ENCODE assay signal across 18 mouse cellular contexts in genomic region chr11:61686141-61686540, GRCm38 (mm10). TPM values are rescaled to one million over a fixed set of nuclear protein-coding genes. Genes with fewer than 3 reads are reported as not detected.
DNase-seq lines count a peak whose midpoint lies in the region; ATAC-seq and TF ChIP-seq lines count a peak whose summit lies in the region.
"Had no signal": no experiment of that assay in that cellular context is flagged by ENCODE, and none has a peak within 500 bp of the region (broad histone marks: within the 10 kb centered on the region; RNA-seq: fewer than 3 reads in every experiment).

No protein-coding gene starts in this region.

- H3K27me3 ChIP-seq in lung, embryonic 14.5 days (ENCODE audit: insufficient read depth, low read length) = peaks cover 35% of the 10 kb centered on the region
- H3K27me3 ChIP-seq in intestine, embryonic 16.5 days (replicated peaks; ENCODE audit: control insufficient read depth, insufficient read depth, low read length) = peaks cover 7% of the 10 kb centered on the region; the same call in 1 of the 2 replicates
- H3K27me3 ChIP-seq in liver, embryonic 16.5 days (ENCODE audit: control insufficient read depth, insufficient read depth, low read depth, low read length) = peaks cover 6% of the 10 kb centered on the region
- H3K27me3 ChIP-seq in hindbrain, embryonic 16.5 days (replicated peaks; ENCODE audit: control insufficient read depth, insufficient read depth, low read length) = peaks cover 32% of the 10 kb centered on the region

- no peak overlapping the region; the same call in 1 of the 2 replicates for H3K4me3 ChIP-seq in lung, embryonic 14.5 days (ENCODE audit: low read depth, low read length)
- peak overlapping the region; percentile 56 for H3K4me3 ChIP-seq in intestine, embryonic 16.5 days (ENCODE audit: low read length)
- peak overlapping the region; percentile 77 for H3K4me3 ChIP-seq in liver, embryonic 16.5 days (ENCODE audit: low read depth, low read length)
- no peak overlapping the region for H3K4me3 ChIP-seq in hindbrain, embryonic 16.5 days (ENCODE audit: low read length)

- H3K36me3 ChIP-seq in lung, embryonic 14.5 days (ENCODE audit: insufficient read depth) = no peaks in the 10 kb centered on the region
- H3K36me3 ChIP-seq in intestine, embryonic 16.5 days (ENCODE audit: control insufficient read depth, insufficient read depth, low read length) = no peaks in the 10 kb centered on the region
- no peaks in the 10 kb centered on the region for H3K36me3 ChIP-seq in liver, embryonic 16.5 days (ENCODE audit: control insufficient read depth, insufficient read depth)
- no peaks in the 10 kb centered on the region for H3K36me3 ChIP-seq in hindbrain, embryonic 16.5 days (ENCODE audit: control insufficient read depth, insufficient read depth, low read length)

- no peak overlapping the region for H3K27ac ChIP-seq in lung, embryonic 14.5 days (ENCODE audit: low read depth)
- H3K27ac ChIP-seq in intestine, embryonic 16.5 days (ENCODE audit: low read length) = 0 out of 2 replicates have a peak overlapping the region, but pooled peaks have one; percentile 21
- H3K27ac ChIP-seq in liver, embryonic 16.5 days (ENCODE audit: low read length) = peak overlapping the region; percentile 81
- no peak overlapping the region for H3K27ac ChIP-seq in hindbrain, embryonic 16.5 days (ENCODE audit: low read depth, low read length)
- H3K27ac ChIP-seq: kidney, postnatal 0 days; macrophage had no signal

- intact Hi-C loops in left cerebral cortex, postnatal 36 days (cut with DNase I) = no loop called here

- peak overlapping the region; percentile 70; the same call in 1 of the 2 replicates for H3K4me2 ChIP-seq in lung, embryonic 14.5 days
- peak overlapping the region; percentile 76 for H3K4me2 ChIP-seq in intestine, embryonic 16.5 days (ENCODE audit: low read depth, low read length)
- H3K4me2 ChIP-seq in liver, embryonic 16.5 days (ENCODE audit: low read depth, low read length) = peak overlapping the region; percentile 98
- H3K4me2 ChIP-seq in hindbrain, embryonic 16.5 days (ENCODE audit: low read length) = no peak overlapping the region

- DNase-seq in lung, embryonic 14.5 days = no peak
- no peak for DNase-seq in lung, postnatal 36 days
- DNase-seq in left cerebral cortex, postnatal 36 days (ENCODE audit: low spot score in 2 of 2) = no peak
- no peak for DNase-seq in layer of hippocampus, adult 9-11 months
- DNase-seq: adrenal gland, postnatal 25 days; heart, postnatal 4 days; right cerebral cortex, postnatal 25 days; thymus, adult 18-20 months had no signal

- H3K9ac ChIP-seq in lung, embryonic 14.5 days = no peak overlapping the region
- H3K9ac ChIP-seq in intestine, embryonic 16.5 days (ENCODE audit: low read depth, low read length) = 0 out of 2 replicates have a peak overlapping the region, but pooled peaks have one; percentile 73
- H3K9ac ChIP-seq in liver, embryonic 16.5 days (ENCODE audit: low read depth, low read length) = peak overlapping the region; percentile 84
- H3K9ac ChIP-seq in hindbrain, embryonic 16.5 days (ENCODE audit: low read depth, low read length) = no peak overlapping the region

- TF ChIP-seq CTCF in lung, embryonic 14.5 days (IDR thresholded peaks at IDR 0.05; ENCODE audit: low read depth) = no peak

- ATAC-seq in lung, embryonic 14.5 days (ENCODE audit: insufficient read depth) = no peak
- no peak; the same call in 1 of the 2 replicates for ATAC-seq in intestine, embryonic 16.5 days
- peak; percentile 78 for ATAC-seq in liver, embryonic 16.5 days (ENCODE audit: low read depth)
- no peak for ATAC-seq in hindbrain, embryonic 16.5 days
- ATAC-seq: activated CD4-positive, CD25-positive, alpha-beta regulatory T cell, adult 4 months; forebrain, embryonic 14.5 days had no signal

- no peaks in the 10 kb centered on the region for H3K9me3 ChIP-seq in lung, embryonic 14.5 days (ENCODE audit: low read depth, low read length)
- no peaks in the 10 kb centered on the region for H3K9me3 ChIP-seq in intestine, embryonic 16.5 days (ENCODE audit: control insufficient read depth, low read length)
- H3K9me3 ChIP-seq in liver, embryonic 16.5 days (replicated peaks; ENCODE audit: control insufficient read depth, low read length) = no peaks in the 10 kb centered on the region
- H3K9me3 ChIP-seq in hindbrain, embryonic 16.5 days (ENCODE audit: control insufficient read depth, low read length) = no peaks in the 10 kb centered on the region

- WGBS in lung, embryonic 14.5 days = 38% methylated on average over 2 of the region's 2 CpGs
- 41% methylated on average over 2 of the region's 2 CpGs for WGBS in intestine, embryonic 16.5 days
- 23% methylated on average over 2 of the region's 2 CpGs for WGBS in liver, embryonic 16.5 days (ENCODE audit: insufficient replicate concordance)
- 65% methylated on average over 2 of the region's 2 CpGs for WGBS in hindbrain, embryonic 16.5 days

- H3K4me1 ChIP-seq in lung, embryonic 14.5 days (ENCODE audit: insufficient read depth) = 0 out of 2 replicates have a peak, but pooled peaks cover 6% of the 10 kb centered on the region
- H3K4me1 ChIP-seq in intestine, embryonic 16.5 days (ENCODE audit: control insufficient read depth, insufficient read depth, low read length) = peaks cover 20% of the 10 kb centered on the region
- peaks cover 47% of the 10 kb centered on the region for H3K4me1 ChIP-seq in liver, embryonic 16.5 days (ENCODE audit: control insufficient read depth, low read depth, low read length)
- H3K4me1 ChIP-seq in hindbrain, embryonic 16.5 days (ENCODE audit: control insufficient read depth, insufficient read depth, low read depth, low read length) = peaks cover 4% of the 10 kb centered on the region; the same call in 1 of the 2 replicates

RNA-seq across cellular contexts. Expression of gene Fam83g, which starts 2.2 kb away (rescaled TPM):
- polyA plus RNA-seq in lung, embryonic 14.5 days (2014; fragmentation: Nextera tagmentation; extraction: Ambion mirVana) = 2.1 and 2.2 TPM in 2 replicates
- 9.6 and 12.9 TPM in 2 replicates for polyA plus RNA-seq in intestine, embryonic 16.5 days (2015; fragmentation: Nextera tagmentation; extraction: Ambion mirVana)
- polyA plus RNA-seq in liver, embryonic 16.5 days (2015; fragmentation: Nextera tagmentation; extraction: Ambion mirVana) = 6.2 and 6.5 TPM in 2 replicates
- total RNA-seq in left cerebral cortex, postnatal 36 days (2021) = under 1 TPM in 1 of 2 experiments, not detected in 1; 0.07 TPM
- 0.12 and 0.18 TPM in 2 replicates for polyA plus RNA-seq in hindbrain, embryonic 16.5 days (2015; fragmentation: Nextera tagmentation; extraction: Ambion mirVana)
- total RNA-seq: common myeloid progenitor, adult 5-6 weeks had no signal
- polyA plus RNA-seq: macrophage had no signal

RNA-seq across cellular contexts. Expression of gene Grap, which starts 33.1 kb away (rescaled TPM):
- 27.8 and 29.5 TPM in 2 replicates for polyA plus RNA-seq in lung, embryonic 14.5 days (2014; fragmentation: Nextera tagmentation; extraction: Ambion mirVana)
- 7.2 and 8.6 TPM in 2 replicates for polyA plus RNA-seq in intestine, embryonic 16.5 days (2015; fragmentation: Nextera tagmentation; extraction: Ambion mirVana)
- polyA plus RNA-seq in liver, embryonic 16.5 days (2015; fragmentation: Nextera tagmentation; extraction: Ambion mirVana) = 4.8 TPM in 2 replicates
- 1 to 10 TPM; 5.2 to 5.5 TPM for total RNA-seq in left cerebral cortex, postnatal 36 days (2021)
- 12.0 and 12.1 TPM in 2 replicates for polyA plus RNA-seq in hindbrain, embryonic 16.5 days (2015; fragmentation: Nextera tagmentation; extraction: Ambion mirVana)

RNA-seq across cellular contexts. Expression of gene Slc5a10, which starts 34.5 kb away (rescaled TPM):
- not detected in 2 replicates for polyA plus RNA-seq in lung, embryonic 14.5 days (2014; fragmentation: Nextera tagmentation; extraction: Ambion mirVana)
- 0.07 and 0.11 TPM in 2 replicates for polyA plus RNA-seq in intestine, embryonic 16.5 days (2015; fragmentation: Nextera tagmentation; extraction: Ambion mirVana)
- polyA plus RNA-seq in liver, embryonic 16.5 days (2015; fragmentation: Nextera tagmentation; extraction: Ambion mirVana) = not detected in 2 replicates
- under 1 TPM; 0.22 to 0.23 TPM for total RNA-seq in left cerebral cortex, postnatal 36 days (2021)
- not detected in 2 replicates for polyA plus RNA-seq in hindbrain, embryonic 16.5 days (2015; fragmentation: Nextera tagmentation; extraction: Ambion mirVana)
- total RNA-seq: adrenal gland, postnatal 25 days; common myeloid progenitor, adult 5-6 weeks; heart, postnatal 4 days; midbrain, postnatal 0 days had no signal
- polyA plus RNA-seq: activated CD4-positive, CD25-positive, alpha-beta regulatory T cell, adult 4 months; forebrain, embryonic 14.5 days; macrophage; neural tube, embryonic 11.5 days had no signal

Comparison
In these comparisons a context has a peak if more than half of its experiments do, and no peak if none do; other contexts are left out.
1. H3K27ac ChIP-seq: peak in intestine, embryonic 16.5 days (single experiment) and liver, embryonic 16.5 days (single experiment); none in lung, embryonic 14.5 days (single experiment) and hindbrain, embryonic 16.5 days (single experiment).
2. H3K4me3 ChIP-seq: peak in intestine, embryonic 16.5 days (single experiment) and liver, embryonic 16.5 days (single experiment); none in lung, embryonic 14.5 days (single experiment) and hindbrain, embryonic 16.5 days (single experiment).
3. H3K9ac ChIP-seq: peak in intestine, embryonic 16.5 days (single experiment) and liver, embryonic 16.5 days (single experiment); none in lung, embryonic 14.5 days (single experiment) and hindbrain, embryonic 16.5 days (single experiment).